Mouse (Mus musculus): ENCODE data around the gene Slc6a6.

DNA sequence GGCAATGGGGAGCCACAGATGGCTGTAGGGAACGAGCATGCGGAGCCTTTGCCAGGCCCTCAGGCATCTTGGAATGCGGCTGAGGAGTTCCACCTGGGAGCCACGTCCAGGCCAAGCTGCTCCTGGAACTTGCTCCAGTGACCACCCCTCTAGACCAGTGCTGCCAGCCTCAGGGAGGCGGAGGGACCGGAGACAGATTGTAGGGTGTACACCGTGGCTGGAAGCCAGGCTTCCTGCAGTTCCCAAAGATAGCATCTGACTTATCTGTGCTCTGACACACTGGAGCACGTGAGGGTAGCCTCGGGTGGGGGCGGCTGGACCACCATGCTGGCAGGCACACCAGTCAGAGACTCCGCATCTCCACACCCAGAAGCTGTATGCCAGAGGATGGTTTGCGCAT lies 114.6 kb downstream of the Slc6a6 start:
- TF ChIP-seq POLR2A (IDR thresholded peaks at IDR 0.05; ENCODE audit: extremely low read depth, insufficient read depth, low read length) (no peak), CTCF (IDR thresholded peaks at IDR 0.05; ENCODE audit: extremely low read depth, insufficient read depth, low read length) (no peak)

All from cortical plate, adult 2 months (tissue).